Mouse (Mus musculus) T-helper 2 cell (primary cell): Measurements from ENCODE around the gene Pi16.

Experiments
- in situ Hi-C: fragments of 300-600 bp; cut with MboI, MseI; formaldehyde crosslinking; loops from one replicate; pipeline ENCODE4 v1.15.1; 2025; ENCODE audit warnings: high pct_unique_total_duplicates

Gene Pi16

GRCm38 (mm10) chr17:29356479-29356856, 39.0 kb downstream of the Pi16 start:
- in situ Hi-C loops = no loop called here

- in situ Hi-C loops = no loop called here
Measured at GRCm38 (mm10) chr17:29356882-29357281, 39.4 kb downstream of the Pi16 start.

- in situ Hi-C loops = no loop called here
Measured at GRCm38 (mm10) chr17:29358928-29359327, 41.4 kb downstream of the Pi16 start.

- in situ Hi-C loops = no loop called here
Measured at GRCm38 (mm10) chr17:29360761-29361221, 43.3 kb downstream of the Pi16 start, which contains the start of gene Fgd2. Gene Fgd2 (plus strand): TSS chr17:29360914.

GRCm38 (mm10) chr17:29361982-29362691, 44.7 kb downstream of the Pi16 start:
- in situ Hi-C loops = no loop called here

- in situ Hi-C loops = no loop called here
Measured at GRCm38 (mm10) chr17:29363109-29363508, 45.6 kb downstream of the Pi16 start.

GRCm38 (mm10) chr17:29365105-29365621, 47.7 kb downstream of the Pi16 start:
- in situ Hi-C loops = no loop called here

GRCm38 (mm10) chr17:29368726-29369125, 51.2 kb downstream of the Pi16 start:
- in situ Hi-C loops = no loop called here

GRCm38 (mm10) chr17:29370984-29371723, 53.7 kb downstream of the Pi16 start:
- in situ Hi-C loops = loop anchor here (10.0 kb wide), 1 partner anchor 144 kb away; no protein-coding TSS in a partner anchor

- in situ Hi-C loops = loop anchor here (10.0 kb wide), 1 partner anchor 139 kb away; no protein-coding TSS in a partner anchor
Measured at GRCm38 (mm10) chr17:29375871-29376270, 58.4 kb downstream of the Pi16 start.

GRCm38 (mm10) chr17:29378056-29378455, 60.6 kb downstream of the Pi16 start:
- in situ Hi-C loops = loop anchor here (10.0 kb wide), 1 partner anchor 137 kb away; no protein-coding TSS in a partner anchor
